Mouse (Mus musculus) ES-E14 (cell line): ENCODE data around the gene Crabp2.

Source experiments
- HCFC1 ChIP-seq: IDR thresholded peaks from 2 replicates; pipeline ENCODE4 v1.6.1; 2012; ENCODE audit warnings: low read length, inconsistent platforms, borderline replicate concordance; ENCODE audit not compliant: insufficient read depth
- ZC3H11A ChIP-seq: IDR thresholded peaks from 2 replicates; pipeline ENCODE4 v1.6.1; 2012; ENCODE audit warnings: low read depth, mild to moderate bottlenecking, inconsistent platforms, low read length, borderline replicate concordance
- ZNF384 ChIP-seq: IDR thresholded peaks from 2 replicates; pipeline ENCODE4 v1.6.1; 2012; ENCODE audit warnings: low read depth, low read length, inconsistent platforms

DNA sequence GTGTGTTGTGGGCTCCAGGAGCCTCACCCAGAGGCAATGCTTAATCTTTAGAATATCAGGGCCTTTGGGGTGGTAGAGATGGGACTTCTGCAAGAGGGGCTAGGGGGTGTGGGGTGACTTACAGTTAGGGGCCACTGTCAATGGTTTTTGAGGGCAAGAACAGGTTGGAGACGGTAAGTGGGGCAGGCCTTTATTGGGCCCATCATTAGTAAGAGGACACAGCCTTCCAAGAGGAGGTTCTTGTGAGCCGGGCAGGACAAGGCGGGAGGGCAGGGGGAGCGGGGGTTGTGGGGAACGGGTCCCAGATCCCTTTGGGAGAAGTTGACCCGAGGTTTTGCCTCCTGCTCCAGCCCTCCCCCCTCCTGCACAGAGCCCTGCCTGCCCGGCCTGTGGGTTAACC lies 35.0 kb upstream of the Crabp2 start:
- TF ChIP-seq ZNF384, result no peak
- TF ChIP-seq ZC3H11A, result no peak
- TF ChIP-seq HCFC1, result no peak
